Mouse (Mus musculus): ENCODE measurements around the gene Wipf1.

Wipf1 gene

GRCm38 (mm10) chr2:73466481-73466880 is 63.1 kb downstream of the Wipf1 start:
- no peak for DNase-seq

- DNase-seq, result no peak
These were observed 65.9 kb downstream of the Wipf1 start for GRCm38 (mm10) chr2:73463431-73464194.

GRCm38 (mm10) chr2:73462757-73463339 is 66.7 kb downstream of the Wipf1 start:
- no peak for DNase-seq

GRCm38 (mm10) chr2:73462265-73462664 is 67.3 kb downstream of the Wipf1 start:
- DNase-seq, result no peak

- DNase-seq, result no peak
These were observed 69.4 kb downstream of the Wipf1 start for GRCm38 (mm10) chr2:73460168-73460567.

GRCm38 (mm10) chr2:73459607-73460153 is 69.9 kb downstream of the Wipf1 start:
- no peak for DNase-seq

- no peak for DNase-seq
These were observed 72.6 kb downstream of the Wipf1 start for GRCm38 (mm10) chr2:73456886-73457285.

GRCm38 (mm10) chr2:73456154-73456553 is 73.4 kb downstream of the Wipf1 start:
- no peak for DNase-seq

GRCm38 (mm10) chr2:73455541-73455940 is 74.0 kb downstream of the Wipf1 start:
- no peak for DNase-seq

- DNase-seq, result no peak
These were observed 74.9 kb downstream of the Wipf1 start for GRCm38 (mm10) chr2:73454682-73455081.

- no peak for DNase-seq
These were observed 75.3 kb downstream of the Wipf1 start for GRCm38 (mm10) chr2:73454186-73454585.

GRCm38 (mm10) chr2:73453717-73454116 is 75.8 kb downstream of the Wipf1 start:
- no peak for DNase-seq

- no peak for DNase-seq
These were observed 76.4 kb downstream of the Wipf1 start for GRCm38 (mm10) chr2:73453085-73453484.

- no peak for DNase-seq
These were observed 77.0 kb downstream of the Wipf1 start for GRCm38 (mm10) chr2:73452556-73452955.

- DNase-seq, result no peak
These were observed 78.0 kb downstream of the Wipf1 start for GRCm38 (mm10) chr2:73451541-73451940.

- no peak for DNase-seq
These were observed 79.3 kb downstream of the Wipf1 start for GRCm38 (mm10) chr2:73450172-73450715.

- no peak for DNase-seq
These were observed 85.5 kb downstream of the Wipf1 start for GRCm38 (mm10) chr2:73443985-73444384.

GRCm38 (mm10) chr2:73442015-73442414 is 87.5 kb downstream of the Wipf1 start:
- DNase-seq, result no peak

- DNase-seq, result no peak
These were observed 89.2 kb downstream of the Wipf1 start for GRCm38 (mm10) chr2:73440319-73440718.

GRCm38 (mm10) chr2:73436976-73437375 is 92.6 kb downstream of the Wipf1 start:
- DNase-seq, result no peak

GRCm38 (mm10) chr2:73435847-73436246 is 93.7 kb downstream of the Wipf1 start:
- DNase-seq, result no peak

- peak; percentile 32 for DNase-seq
These were observed 97.6 kb downstream of the Wipf1 start for GRCm38 (mm10) chr2:73431959-73432396.

GRCm38 (mm10) chr2:73428803-73429468 is 100.6 kb downstream of the Wipf1 start:
- peak; percentile 29 for DNase-seq
